Mouse (Mus musculus) layer of hippocampus, postnatal 36 days (tissue): ENCODE measurements around the gene Max. TPM values are rescaled to one million over a fixed set of nuclear protein-coding genes. Genes with fewer than 3 reads are reported as not detected.

Source experiments
- total RNA-seq, 2 experiments: library from RNA; stranded (reverse); gene quantifications; 2 replicates each; pipeline ENCODE4 v1.2.3; 2021

The Max gene
- total RNA-seq, 2 experiments from 2014 or later, result 72.0 to 76.5 TPM

Other genes starting within 250 kb of the Max start
- gene Churc1, start 196.7 kb downstream of the Max start, total RNA-seq, result 10 to 100 TPM; 33.0 to 34.6 TPM
- 10 to 100 TPM; 24.3 to 27.1 TPM for gene Fntb, start 196.6 kb downstream of the Max start, total RNA-seq
- gene Gpx2, start 166.6 kb downstream of the Max start, total RNA-seq, result under 1 TPM; 0.27 to 0.51 TPM
- 100 to 1,000 TPM; 182 to 188 TPM for gene Rab15, start 139.3 kb downstream of the Max start, total RNA-seq